Mouse (Mus musculus): Measurements from ENCODE around the gene Appbp2. TPM values are rescaled to one million over a fixed set of nuclear protein-coding genes. Genes with fewer than 3 reads are reported as not detected.

Gene Appbp2
- polyA plus RNA-seq, 1 experiment from 2014 or later = 64.6 TPM

GRCm38 (mm10) chr11:85241226-85241625, 6.3 kb upstream of the Appbp2 start:
- H3K4me3 ChIP-seq (ENCODE audit: low read length) = no peak overlapping the region
- H3K27ac ChIP-seq (ENCODE audit: low read depth, low read length) = no peak overlapping the region
- no peaks in the 10 kb centered on the region for H3K36me3 ChIP-seq (ENCODE audit: control insufficient read depth, insufficient read depth, low read length)
- H3K27me3 ChIP-seq (ENCODE audit: control insufficient read depth, insufficient read depth, low read length) = no peaks in the 10 kb centered on the region
- no peak for ATAC-seq (ENCODE audit: low FRiP score, low TSS enrichment)
- no peaks in the 10 kb centered on the region for H3K4me1 ChIP-seq (ENCODE audit: control insufficient read depth, insufficient read depth, low read length)
- WGBS = 89% methylated on average over 8 of the region's 8 CpGs
- no peak overlapping the region for H3K9ac ChIP-seq (ENCODE audit: low read depth, low read length)
- H3K9me3 ChIP-seq (ENCODE audit: control insufficient read depth, low read length) = no peaks in the 10 kb centered on the region
- H3K4me2 ChIP-seq (replicated peaks; ENCODE audit: low read depth, low read length) = no peak overlapping the region

- ATAC-seq (ENCODE audit: low FRiP score, low TSS enrichment) = no peak
- no peak overlapping the region for H3K4me3 ChIP-seq (ENCODE audit: low read length)
- 94% methylated on average over 3 of the region's 3 CpGs for WGBS
Measured at GRCm38 (mm10) chr11:85240211-85240610, 5.3 kb upstream of the Appbp2 start.

GRCm38 (mm10) chr11:85234363-85234989, 454 bp downstream of the Appbp2 start:
- ATAC-seq (ENCODE audit: low FRiP score, low TSS enrichment) = peak; percentile 93
- H3K9me3 ChIP-seq (ENCODE audit: control insufficient read depth, low read length) = no peaks in the 10 kb centered on the region
- under 1% methylated on average over 69 of the region's 70 CpGs for WGBS

More at GRCm38 (mm10) chr11:85240211-85240610, 5.3 kb upstream of the Appbp2 start:
- H3K9me3 ChIP-seq (ENCODE audit: control insufficient read depth, low read length) = no peaks in the 10 kb centered on the region
- H3K4me2 ChIP-seq (replicated peaks; ENCODE audit: low read depth, low read length) = no peak overlapping the region
- no peak overlapping the region for H3K9ac ChIP-seq (ENCODE audit: low read depth, low read length)
- no peaks in the 10 kb centered on the region for H3K36me3 ChIP-seq (ENCODE audit: control insufficient read depth, insufficient read depth, low read length)
- no peak overlapping the region for H3K27ac ChIP-seq (ENCODE audit: low read depth, low read length)
- H3K27me3 ChIP-seq (ENCODE audit: control insufficient read depth, insufficient read depth, low read length) = no peaks in the 10 kb centered on the region
- no peaks in the 10 kb centered on the region for H3K4me1 ChIP-seq (ENCODE audit: control insufficient read depth, insufficient read depth, low read length)

GRCm38 (mm10) chr11:85233676-85234210, 1.2 kb downstream of the Appbp2 start:
- no peak for ATAC-seq (ENCODE audit: low FRiP score, low TSS enrichment)
- peak overlapping the region; percentile 63 for H3K4me2 ChIP-seq (replicated peaks; ENCODE audit: low read depth, low read length)
- 7% methylated on average over 9 of the region's 9 CpGs for WGBS

More at GRCm38 (mm10) chr11:85234363-85234989, 454 bp downstream of the Appbp2 start:
- Histone ChIP-seq H3K36me3 (ENCODE audit: control insufficient read depth, insufficient read depth, low read length) (peaks cover 3% of the 10 kb centered on the region; the same call in 1 of the 2 replicates), H3K27me3 (ENCODE audit: control insufficient read depth, insufficient read depth, low read length) (no peaks in the 10 kb centered on the region), H3K9ac (ENCODE audit: low read depth, low read length) (peak overlapping the region; percentile 95), H3K4me1 (ENCODE audit: control insufficient read depth, insufficient read depth, low read length) (peaks cover 10% of the 10 kb centered on the region; the same call in 1 of the 2 replicates), H3K27ac (ENCODE audit: low read depth, low read length) (peak overlapping the region; percentile 99), H3K4me2 (replicated peaks; ENCODE audit: low read depth, low read length) (peak overlapping the region; percentile 63), H3K4me3 (ENCODE audit: low read length) (peak overlapping the region; percentile 98)

GRCm38 (mm10) chr11:85223248-85223647, 11.7 kb downstream of the Appbp2 start:
- 93% methylated on average over 3 of the region's 3 CpGs for WGBS

More at GRCm38 (mm10) chr11:85233676-85234210, 1.2 kb downstream of the Appbp2 start:
- Histone ChIP-seq H3K27me3 (ENCODE audit: control insufficient read depth, insufficient read depth, low read length) (no peaks in the 10 kb centered on the region), H3K36me3 (ENCODE audit: control insufficient read depth, insufficient read depth, low read length) (peaks cover 3% of the 10 kb centered on the region; the same call in 1 of the 2 replicates), H3K4me1 (ENCODE audit: control insufficient read depth, insufficient read depth, low read length) (peaks cover 10% of the 10 kb centered on the region; the same call in 1 of the 2 replicates), H3K9ac (ENCODE audit: low read depth, low read length) (peak overlapping the region; percentile 95), H3K4me3 (ENCODE audit: low read length) (peak overlapping the region; percentile 98), H3K27ac (ENCODE audit: low read depth, low read length) (peak overlapping the region; percentile 99), H3K9me3 (ENCODE audit: control insufficient read depth, low read length) (no peaks in the 10 kb centered on the region)

GRCm38 (mm10) chr11:85222561-85222960, 12.4 kb downstream of the Appbp2 start:
- H3K9me3 ChIP-seq (ENCODE audit: control insufficient read depth, low read length) = no peaks in the 10 kb centered on the region
- no peaks in the 10 kb centered on the region for H3K4me1 ChIP-seq (ENCODE audit: control insufficient read depth, insufficient read depth, low read length)
- no peak for ATAC-seq (ENCODE audit: low FRiP score, low TSS enrichment)
- WGBS = 93% methylated on average over 6 of the region's 6 CpGs
- H3K4me3 ChIP-seq (ENCODE audit: low read length) = no peak overlapping the region
- H3K36me3 ChIP-seq (ENCODE audit: control insufficient read depth, insufficient read depth, low read length) = peaks cover 4% of the 10 kb centered on the region; the same call in 1 of the 2 replicates
- H3K27ac ChIP-seq (ENCODE audit: low read depth, low read length) = no peak overlapping the region
- H3K27me3 ChIP-seq (ENCODE audit: control insufficient read depth, insufficient read depth, low read length) = no peaks in the 10 kb centered on the region
- H3K4me2 ChIP-seq (replicated peaks; ENCODE audit: low read depth, low read length) = no peak overlapping the region
- H3K9ac ChIP-seq (ENCODE audit: low read depth, low read length) = no peak overlapping the region

More at GRCm38 (mm10) chr11:85223248-85223647, 11.7 kb downstream of the Appbp2 start:
- Histone ChIP-seq H3K9ac (ENCODE audit: low read depth, low read length) (no peak overlapping the region), H3K36me3 (ENCODE audit: control insufficient read depth, insufficient read depth, low read length) (peaks cover 4% of the 10 kb centered on the region; the same call in 1 of the 2 replicates), H3K4me2 (replicated peaks; ENCODE audit: low read depth, low read length) (no peak overlapping the region), H3K4me1 (ENCODE audit: control insufficient read depth, insufficient read depth, low read length) (no peaks in the 10 kb centered on the region), H3K27ac (ENCODE audit: low read depth, low read length) (no peak overlapping the region), H3K27me3 (ENCODE audit: control insufficient read depth, insufficient read depth, low read length) (no peaks in the 10 kb centered on the region), H3K9me3 (ENCODE audit: control insufficient read depth, low read length) (no peaks in the 10 kb centered on the region), H3K4me3 (ENCODE audit: low read length) (no peak overlapping the region)
- no peak for ATAC-seq (ENCODE audit: low FRiP score, low TSS enrichment)

- no peaks in the 10 kb centered on the region for H3K9me3 ChIP-seq (ENCODE audit: control insufficient read depth, low read length)
- no peak overlapping the region for H3K9ac ChIP-seq (ENCODE audit: low read depth, low read length)
- no peak overlapping the region for H3K4me3 ChIP-seq (ENCODE audit: low read length)
- H3K4me1 ChIP-seq (ENCODE audit: control insufficient read depth, insufficient read depth, low read length) = no peaks in the 10 kb centered on the region
- H3K27me3 ChIP-seq (ENCODE audit: control insufficient read depth, insufficient read depth, low read length) = no peaks in the 10 kb centered on the region
- 95% methylated on average over 3 of the region's 3 CpGs for WGBS
- H3K27ac ChIP-seq (ENCODE audit: low read depth, low read length) = no peak overlapping the region
- H3K4me2 ChIP-seq (replicated peaks; ENCODE audit: low read depth, low read length) = no peak overlapping the region
- H3K36me3 ChIP-seq (ENCODE audit: control insufficient read depth, insufficient read depth, low read length) = peaks cover 21% of the 10 kb centered on the region
- no peak for ATAC-seq (ENCODE audit: low FRiP score, low TSS enrichment)
Measured at GRCm38 (mm10) chr11:85219014-85219413, 15.9 kb downstream of the Appbp2 start.

GRCm38 (mm10) chr11:85214679-85215078, 20.3 kb downstream of the Appbp2 start:
- Histone ChIP-seq H3K36me3 (ENCODE audit: control insufficient read depth, insufficient read depth, low read length) (peaks cover 59% of the 10 kb centered on the region), H3K9ac (ENCODE audit: low read depth, low read length) (no peak overlapping the region)

GRCm38 (mm10) chr11:85213215-85213614, 21.7 kb downstream of the Appbp2 start:
- no peak for ATAC-seq (ENCODE audit: low FRiP score, low TSS enrichment)
- Histone ChIP-seq H3K36me3 (ENCODE audit: control insufficient read depth, insufficient read depth, low read length) (peaks cover 73% of the 10 kb centered on the region), H3K4me2 (replicated peaks; ENCODE audit: low read depth, low read length) (no peak overlapping the region), H3K27me3 (ENCODE audit: control insufficient read depth, insufficient read depth, low read length) (no peaks in the 10 kb centered on the region), H3K4me3 (ENCODE audit: low read length) (no peak overlapping the region), H3K9me3 (ENCODE audit: control insufficient read depth, low read length) (no peaks in the 10 kb centered on the region), H3K27ac (ENCODE audit: low read depth, low read length) (no peak overlapping the region), H3K9ac (ENCODE audit: low read depth, low read length) (no peak overlapping the region), H3K4me1 (ENCODE audit: control insufficient read depth, insufficient read depth, low read length) (no peaks in the 10 kb centered on the region)
- 98% methylated on average over 2 of the region's 2 CpGs for WGBS

More at GRCm38 (mm10) chr11:85214679-85215078, 20.3 kb downstream of the Appbp2 start:
- Histone ChIP-seq H3K4me3 (ENCODE audit: low read length) (no peak overlapping the region), H3K27me3 (ENCODE audit: control insufficient read depth, insufficient read depth, low read length) (no peaks in the 10 kb centered on the region), H3K4me2 (replicated peaks; ENCODE audit: low read depth, low read length) (no peak overlapping the region), H3K27ac (ENCODE audit: low read depth, low read length) (no peak overlapping the region), H3K4me1 (ENCODE audit: control insufficient read depth, insufficient read depth, low read length) (no peaks in the 10 kb centered on the region), H3K9me3 (ENCODE audit: control insufficient read depth, low read length) (no peaks in the 10 kb centered on the region)
- 92% methylated on average over 3 of the region's 3 CpGs for WGBS
- no peak for ATAC-seq (ENCODE audit: low FRiP score, low TSS enrichment)

Measured in kidney, embryonic 14.5 days (tissue).